Mouse (Mus musculus): ENCODE results near the gene Prl5a1. TPM values are rescaled to one million over a fixed set of nuclear protein-coding genes. Genes with fewer than 3 reads are reported as not detected.

Prl5a1 gene
- not detected for total RNA-seq (2021)
- long read RNA-seq, experiment 1: 0 reads
- long read RNA-seq, experiment 2: 0 reads

DNA sequence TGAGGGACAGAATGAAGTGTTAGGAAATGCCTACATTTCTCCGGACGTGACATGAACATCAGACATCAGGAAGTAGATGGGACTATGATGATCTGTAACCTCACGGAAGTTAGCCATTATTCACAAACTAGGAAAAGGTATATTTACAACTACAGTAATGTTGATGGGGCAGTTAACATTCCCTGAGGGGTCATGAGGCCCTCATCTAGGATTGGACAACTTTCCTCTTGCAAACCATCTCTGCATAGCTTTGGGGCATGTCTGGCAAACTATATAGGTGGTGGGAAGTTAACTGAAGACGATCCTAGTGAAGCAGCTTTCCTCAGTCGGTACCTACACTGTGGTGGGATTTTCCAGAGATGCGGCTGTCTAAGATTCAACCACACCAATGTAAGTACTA is at the start of gene Prl5a1:
Prl5a1 (plus strand) TSS at position 301 of the 400 bp plus-strand sequence.
- no peak for DNase-seq (ENCODE audit: low spot score)

DNA sequence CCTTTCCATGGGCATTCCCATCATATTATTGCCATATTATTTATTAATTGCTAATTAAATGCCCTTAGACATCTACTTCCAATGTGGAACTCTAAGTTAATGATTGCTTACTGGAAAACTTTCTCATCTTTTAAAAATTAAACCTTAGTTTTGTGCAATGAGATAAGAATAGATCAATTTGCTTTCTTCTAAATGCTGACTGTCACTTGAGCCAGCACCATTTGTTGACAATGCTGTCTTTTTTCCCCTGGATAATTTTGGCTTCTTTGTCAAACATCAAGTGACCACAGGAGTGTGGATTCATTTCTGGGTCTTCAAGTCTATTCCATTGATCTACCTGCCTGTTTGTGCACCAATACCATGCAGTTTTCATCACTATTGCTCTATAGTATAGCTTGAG is 46.1 kb upstream of the Prl5a1 start:
- DNase-seq (ENCODE audit: low spot score): no peak

DNA sequence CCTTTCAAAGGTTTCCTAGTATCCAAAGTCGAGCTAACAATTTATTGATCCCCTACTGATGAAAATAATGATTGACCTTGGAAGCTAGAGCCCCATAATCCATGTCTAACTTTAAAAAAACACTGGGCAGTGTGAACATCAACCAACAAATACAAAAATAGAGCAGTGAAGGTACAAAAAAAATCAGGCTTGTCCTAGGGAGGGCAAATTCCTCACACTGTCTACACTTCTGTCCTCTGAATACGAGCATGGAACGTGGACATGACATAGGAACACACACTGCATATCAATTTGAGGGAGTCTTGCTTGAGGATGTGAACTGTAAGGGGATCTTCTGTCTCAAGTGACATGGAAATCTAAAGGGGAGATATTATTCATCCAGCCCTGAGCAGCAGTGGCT is 33.7 kb upstream of the Prl5a1 start:
- no peak for DNase-seq (ENCODE audit: low spot score)

DNA sequence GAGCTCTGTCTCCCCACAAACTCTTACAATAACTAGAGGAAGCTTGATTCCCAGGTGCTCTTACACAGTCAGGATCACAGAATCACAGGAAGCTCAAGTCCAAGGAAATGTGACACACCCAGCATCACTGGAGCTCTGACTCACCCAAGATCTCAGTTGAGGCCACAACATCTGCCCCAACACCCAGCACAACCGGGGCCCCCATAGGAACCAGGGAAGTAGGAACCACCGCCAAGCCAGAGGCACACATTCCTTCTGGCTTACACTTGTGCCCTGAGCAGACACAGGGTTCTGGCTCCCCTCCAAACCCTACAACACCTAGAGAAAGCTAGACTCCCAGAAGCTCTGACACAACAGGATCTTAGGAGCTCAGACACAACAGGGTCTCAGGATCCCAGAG is 9.5 kb upstream of the Prl5a1 start:
- DNase-seq (ENCODE audit: low spot score): no peak

DNA sequence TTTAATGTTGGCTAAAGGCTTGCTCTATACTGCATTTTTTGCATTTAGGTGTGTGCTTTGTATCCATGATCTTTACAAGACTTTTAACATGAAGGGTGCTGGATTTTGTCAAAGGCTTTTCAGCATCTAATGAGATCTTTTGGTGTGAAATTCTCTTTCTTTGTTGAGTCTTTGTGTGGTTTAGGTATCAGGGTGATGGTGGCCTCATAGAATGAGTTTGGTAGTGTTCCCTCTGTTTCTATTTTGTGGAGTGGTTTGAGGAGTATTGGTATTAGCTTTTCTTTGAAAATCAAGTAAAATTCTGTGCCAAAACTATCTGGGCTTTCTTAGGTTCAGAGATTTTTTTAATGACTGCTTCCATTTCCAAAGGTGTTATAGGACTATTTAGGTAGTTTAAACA is 6.5 kb upstream of the Prl5a1 start:
- no peak for DNase-seq (ENCODE audit: low spot score)

Other genes with a start within 250 kb of the Prl5a1 start
- gene Prl4a1, start 126.3 kb upstream of the Prl5a1 start, total RNA-seq (2021): not detected
- gene Gm11361, start 115.0 kb downstream of the Prl5a1 start, total RNA-seq (2021): 10 to 100 TPM; 43.3 to 85.4 TPM